Mouse (Mus musculus) spleen, adult 2 months (tissue): ENCODE measurements at regions not wholly inside any gene's neighbourhood (a gene's known extent, or its start where the extent isn't known, plus 50 kb on each side); places are given as distances from the start of the nearest gene placed in this dataset.

Experiments
- CTCF ChIP-seq: fragments of 200-500 bp; IDR thresholded peaks from 2 replicates; pipeline ENCODE4 v1.5.1; 2011; ENCODE audit warnings: mild to moderate bottlenecking, inconsistent platforms; ENCODE audit not compliant: insufficient read depth, insufficient read length, insufficient replicate concordance; ENCODE audit errors: extremely low read depth
- POLR2A ChIP-seq: fragments of 200-500 bp; IDR thresholded peaks from 2 replicates; pipeline ENCODE4 v1.6.1; 2011; ENCODE audit warnings: low read depth, low read length, inconsistent platforms

- TF ChIP-seq POLR2A (no peak), CTCF (no peak)
Measured at GRCm38 (mm10) chr8:26847009-26847408, 130.1 kb upstream of the Zfp703 start.
